Mouse (Mus musculus) liver, embryonic 14.5 days (tissue): Measurements from ENCODE around the gene Gdf15.

Experiments
- CTCF ChIP-seq: IDR thresholded peaks from 2 replicates; pipeline ENCODE4 v1.5.1; 2016; ENCODE audit warnings: antibody characterized with exemption, low read depth, control low read depth
- EP300 ChIP-seq: IDR thresholded peaks from 2 replicates; pipeline ENCODE4 v1.6.1; 2016; ENCODE audit warnings: antibody characterized with exemption, low read depth

- no peak for TF ChIP-seq CTCF
- TF ChIP-seq EP300 = no peak
These were observed 32.6 kb downstream of the Gdf15 start for GRCm38 (mm10) chr8:70599507-70600290.
